Mouse (Mus musculus) ES-Bruce4 (cell line): Measurements from ENCODE around the gene Serpine2. TPM values are rescaled to one million over a fixed set of nuclear protein-coding genes. Genes with fewer than 3 reads are reported as not detected.

ENCODE experiments used
- H3K27ac ChIP-seq: 2 replicates; pipeline ENCODE4 v1.5.1; 2012; ENCODE audit warnings: low read length, inconsistent platforms; ENCODE audit not compliant: insufficient read depth
- H3K27me3 ChIP-seq: 2 replicates; pipeline ENCODE4 v1.6.1; 2012; ENCODE audit warnings: mild to moderate bottlenecking, low read length, inconsistent platforms; ENCODE audit not compliant: control insufficient read depth, poor library complexity, insufficient read depth, severe bottlenecking
- H3K36me3 ChIP-seq: 2 replicates; pipeline ENCODE4 v1.6.1; 2012; ENCODE audit warnings: inconsistent platforms, mild to moderate bottlenecking, low read length, moderate library complexity; ENCODE audit not compliant: control insufficient read depth, poor library complexity, insufficient read depth, severe bottlenecking
- H3K4me1 ChIP-seq: one replicate; pipeline ENCODE4 v1.8.1; 2011; ENCODE audit warnings: low read length; ENCODE audit not compliant: control insufficient read depth, insufficient read depth
- H3K4me3 ChIP-seq: 2 replicates; pipeline ENCODE4 v1.5.1; 2011; ENCODE audit warnings: low read depth, mild to moderate bottlenecking, low read length
- H3K9ac ChIP-seq: 2 replicates; pipeline ENCODE4 v1.6.1; 2012; ENCODE audit warnings: low read depth, mild to moderate bottlenecking, inconsistent platforms; ENCODE audit not compliant: poor library complexity, severe bottlenecking
- H3K9me3 ChIP-seq: replicated peaks from 2 replicates; pipeline ENCODE4 v1.6.1; 2012; ENCODE audit warnings: mild to moderate bottlenecking, low read length, inconsistent platforms; ENCODE audit not compliant: control insufficient read depth, poor library complexity, insufficient read depth, severe bottlenecking
- CTCF ChIP-seq: IDR thresholded peaks from one replicate; pipeline ENCODE4 v1.8.1; 2011; ENCODE audit warnings: low read depth, low read length
- EP300 ChIP-seq: IDR thresholded peaks from 2 replicates; pipeline ENCODE4 v1.6.1; 2011; ENCODE audit warnings: low read depth, low read length; ENCODE audit not compliant: insufficient read depth
- POLR2A ChIP-seq: IDR thresholded peaks from one replicate; pipeline ENCODE4 v1.8.1; 2011; ENCODE audit warnings: low read length; ENCODE audit not compliant: insufficient read depth
- polyA plus RNA-seq: library from polyadenylated mRNA; stranded (reverse); fragments of >200 nt; gene quantifications from 2 replicates; pipeline ENCODE4 v1.2.4, GENCODE M21; 2011; ENCODE audit warnings: low read depth; ENCODE audit not compliant: missing spikeins, insufficient read depth, insufficient read length

Gene Serpine2
- polyA plus RNA-seq, 1 experiment, result 71.0 TPM

DNA sequence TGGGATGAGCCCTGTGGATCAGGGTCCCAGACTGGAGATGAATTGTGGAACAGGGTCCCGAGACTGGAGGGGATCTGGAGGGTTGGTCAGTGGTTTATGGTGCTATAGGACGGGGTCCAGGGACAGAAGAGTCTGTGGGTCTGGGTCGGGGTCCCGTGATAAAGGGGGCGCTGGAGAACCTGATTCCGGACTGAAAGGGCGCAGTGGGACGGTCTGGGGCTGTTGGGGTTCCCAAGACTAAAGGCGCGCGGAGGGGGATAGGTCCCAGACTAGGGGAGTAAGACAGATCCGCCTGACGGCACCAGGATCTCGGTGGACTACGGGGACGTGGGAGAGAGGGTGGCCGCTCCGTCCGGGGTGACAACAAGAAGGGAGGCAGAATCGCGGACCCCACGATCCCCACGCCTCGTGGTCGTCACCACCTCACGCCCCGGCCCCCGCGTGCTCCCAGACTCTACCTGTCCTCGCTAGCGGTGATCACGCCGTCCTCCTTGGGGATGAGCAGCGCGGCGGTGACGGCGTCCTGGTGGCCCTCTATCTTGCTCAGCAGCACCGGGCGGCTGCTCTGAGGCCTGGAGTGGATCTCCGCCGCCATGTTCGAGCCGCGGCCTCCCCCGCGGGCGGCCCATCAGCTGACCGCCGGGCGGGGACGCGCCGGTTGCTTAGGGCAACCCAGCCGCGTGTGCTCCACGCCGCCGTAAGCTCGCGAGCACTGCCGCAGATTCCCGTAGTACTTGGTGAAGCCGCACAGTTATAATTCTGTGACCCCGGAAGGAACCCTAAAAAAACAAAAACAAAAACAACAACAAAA, 99.7 kb downstream of the Serpine2 start:
- H3K27ac ChIP-seq, result no peak overlapping the region

DNA sequence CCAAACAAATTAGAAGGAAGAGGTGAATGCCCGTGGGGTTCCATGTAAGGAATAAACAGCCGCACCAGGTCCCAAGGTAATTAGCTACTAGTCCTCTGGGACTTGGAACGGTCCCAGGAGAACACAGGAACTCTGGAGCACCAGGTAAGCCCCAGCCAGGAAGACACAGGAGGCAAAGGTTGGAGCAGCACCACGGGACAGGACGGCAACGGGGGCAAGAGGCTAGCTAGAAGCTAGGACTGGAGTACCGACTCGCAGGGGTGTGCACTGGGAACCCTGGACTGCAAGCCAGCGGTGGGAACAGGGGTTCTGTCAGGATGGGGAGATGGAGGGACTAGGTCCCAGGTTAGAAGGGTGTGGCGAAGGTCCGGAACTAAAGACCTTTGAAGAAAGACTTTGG, 100.3 kb downstream of the Serpine2 start:
- peaks cover 2% of the 10 kb centered on the region for H3K4me1 ChIP-seq
- H3K27me3 ChIP-seq, result no peaks in the 10 kb centered on the region
- TF ChIP-seq EP300 (no peak), POLR2A (no peak), CTCF (no peak)
- no peaks in the 10 kb centered on the region for H3K9me3 ChIP-seq
- peak overlapping the region; percentile 75 for H3K9ac ChIP-seq
- H3K27ac ChIP-seq, result no peak overlapping the region
- H3K4me3 ChIP-seq, result peak overlapping the region; percentile 98
- H3K36me3 ChIP-seq, result no peaks in the 10 kb centered on the region

More for the DNA sequence above, 99.7 kb downstream of the Serpine2 start:
- TF ChIP-seq POLR2A (no peak), CTCF (no peak), EP300 (no peak)
- Histone ChIP-seq H3K4me3 (peak overlapping the region; percentile 98), H3K36me3 (no peaks in the 10 kb centered on the region), H3K4me1 (peaks cover 2% of the 10 kb centered on the region), H3K27me3 (no peaks in the 10 kb centered on the region), H3K9me3 (no peaks in the 10 kb centered on the region), H3K9ac (peak overlapping the region; percentile 75)

DNA sequence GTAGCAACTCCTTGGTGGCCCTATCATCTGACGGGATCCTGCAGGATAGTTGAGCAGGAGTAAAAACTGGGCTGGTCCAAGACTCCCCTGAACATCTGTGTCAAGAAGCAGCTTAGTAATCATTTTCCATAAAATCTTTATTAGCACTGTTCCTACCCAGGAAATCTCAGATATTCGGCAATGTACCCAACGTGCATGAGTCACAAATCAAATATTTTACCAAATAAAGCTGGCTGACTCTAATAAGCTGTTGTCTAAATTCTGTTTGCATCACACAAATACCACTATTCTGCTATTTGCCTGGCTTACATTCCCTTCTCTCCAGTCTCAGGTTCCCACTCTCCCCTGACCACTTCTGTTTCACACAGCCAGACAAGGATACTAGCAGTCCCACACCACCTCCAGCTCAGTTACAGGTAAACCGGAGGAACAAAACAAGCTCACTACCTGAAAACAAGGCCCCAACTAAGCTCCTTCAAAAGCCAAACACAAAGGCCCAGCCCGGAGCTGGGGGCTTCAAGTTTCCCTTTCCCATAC, 101.5 kb downstream of the Serpine2 start:
- Histone ChIP-seq H3K4me1 (peaks cover 2% of the 10 kb centered on the region), H3K4me3 (no peak overlapping the region), H3K27me3 (no peaks in the 10 kb centered on the region), H3K36me3 (no peaks in the 10 kb centered on the region), H3K9me3 (no peaks in the 10 kb centered on the region), H3K9ac (no peak overlapping the region), H3K27ac (no peak overlapping the region)
- no peak for TF ChIP-seq EP300
- no peak for TF ChIP-seq CTCF
- no peak for TF ChIP-seq POLR2A

DNA sequence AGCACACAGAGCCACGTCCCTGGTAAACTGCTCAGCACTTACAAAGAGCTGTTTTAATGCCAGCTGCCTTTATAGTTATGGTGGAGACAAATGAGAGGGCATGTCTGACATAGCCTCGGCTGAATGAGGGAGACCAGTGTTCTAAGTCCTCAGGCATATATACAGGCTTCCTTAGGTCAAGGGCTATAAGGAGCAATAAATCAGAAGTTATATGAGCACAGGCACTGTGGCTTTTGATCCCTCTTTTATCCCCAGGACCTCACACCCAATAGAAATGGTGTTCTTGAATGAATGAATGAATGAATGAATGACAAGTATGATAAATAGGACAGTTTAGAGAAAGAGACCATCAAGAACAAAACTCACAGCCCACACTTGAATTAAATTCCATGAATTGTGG, 102.0 kb downstream of the Serpine2 start:
- Histone ChIP-seq H3K9ac (no peak overlapping the region), H3K36me3 (no peaks in the 10 kb centered on the region), H3K9me3 (no peaks in the 10 kb centered on the region), H3K27ac (no peak overlapping the region), H3K27me3 (no peaks in the 10 kb centered on the region), H3K4me3 (no peak overlapping the region), H3K4me1 (peaks cover 2% of the 10 kb centered on the region)
- TF ChIP-seq CTCF (no peak), POLR2A (no peak), EP300 (no peak)

DNA sequence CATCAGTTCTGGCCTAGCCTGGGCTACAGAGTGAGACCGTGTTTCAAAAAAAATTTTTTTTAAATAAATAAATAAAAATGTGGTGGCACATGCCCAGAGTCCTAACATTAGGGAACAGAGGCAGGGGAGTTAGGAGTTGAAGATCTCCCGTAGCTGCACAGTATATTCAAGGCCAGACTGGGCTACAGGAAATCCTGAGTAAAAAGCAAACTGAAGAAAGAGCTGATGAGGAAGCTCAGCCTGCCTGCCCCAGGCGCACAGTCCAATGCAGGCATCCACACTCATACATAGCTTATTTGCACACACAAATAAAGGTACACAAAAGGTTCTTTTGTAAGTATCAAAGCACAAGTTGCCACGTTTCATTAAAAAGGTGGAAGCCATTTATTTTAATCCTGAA, 103.4 kb downstream of the Serpine2 start:
- Histone ChIP-seq H3K9me3 (no peaks in the 10 kb centered on the region), H3K9ac (no peak overlapping the region), H3K27me3 (no peaks in the 10 kb centered on the region), H3K4me3 (no peak overlapping the region), H3K4me1 (peaks cover 2% of the 10 kb centered on the region), H3K36me3 (no peaks in the 10 kb centered on the region), H3K27ac (no peak overlapping the region)
- no peak for TF ChIP-seq CTCF
- TF ChIP-seq POLR2A, result no peak
- no peak for TF ChIP-seq EP300

DNA sequence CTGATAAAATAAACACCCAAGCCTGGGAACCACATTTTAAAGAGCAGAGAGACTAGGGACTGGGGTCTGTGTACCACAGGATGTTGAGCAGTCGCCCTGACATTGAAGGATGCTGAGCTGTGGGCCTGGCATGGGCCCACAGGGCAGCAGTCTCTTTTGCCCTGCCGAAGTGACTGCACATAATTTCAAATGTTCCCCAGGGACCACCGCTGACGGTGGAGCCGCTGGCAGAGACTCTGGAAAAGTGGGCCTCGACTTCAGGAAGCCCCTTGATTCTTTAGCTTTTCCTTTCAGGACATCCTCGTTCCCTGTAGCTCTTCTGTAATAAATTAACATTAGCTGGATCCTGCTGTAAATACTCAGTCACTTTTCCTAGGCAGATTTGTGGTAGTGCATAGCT, 103.8 kb downstream of the Serpine2 start:
- H3K27me3 ChIP-seq, result no peaks in the 10 kb centered on the region
- no peaks in the 10 kb centered on the region for H3K4me1 ChIP-seq
- TF ChIP-seq EP300 (no peak), POLR2A (no peak), CTCF (no peak)
- H3K9me3 ChIP-seq, result no peaks in the 10 kb centered on the region
- no peaks in the 10 kb centered on the region for H3K36me3 ChIP-seq
- H3K27ac ChIP-seq, result no peak overlapping the region
- no peak overlapping the region for H3K9ac ChIP-seq
- no peak overlapping the region for H3K4me3 ChIP-seq
